Mouse (Mus musculus) brain, embryonic 14.5 days (tissue): Measurements from ENCODE around the gene Ociad1.

ENCODE experiments used
- CTCF ChIP-seq: fragments of 200-500 bp; IDR thresholded peaks from 2 replicates; pipeline ENCODE4 v1.5.1; 2012; ENCODE audit warnings: inconsistent platforms, mild to moderate bottlenecking, moderate library complexity, borderline replicate concordance; ENCODE audit not compliant: insufficient read depth, insufficient read length; ENCODE audit errors: extremely low read depth
- POLR2A ChIP-seq: fragments of 200-500 bp; IDR thresholded peaks from 2 replicates; pipeline ENCODE4 v1.6.1; 2012; ENCODE audit warnings: mild to moderate bottlenecking, inconsistent platforms, borderline replicate concordance; ENCODE audit not compliant: poor library complexity, insufficient read depth, insufficient read length, severe bottlenecking; ENCODE audit errors: extremely low read depth

GRCm38 (mm10) chr5:73295916-73296315, 3.3 kb downstream of the Ociad1 start:
- TF ChIP-seq CTCF (no peak), POLR2A (no peak)
